Mouse (Mus musculus) c-Kit-positive CD71-positive TER-119-negative erythroid progenitor cells, embryonic 14.5 days (primary cell): ENCODE data around the gene Tarm1.

Experiments used
- DNase-seq: peaks from one replicate; pipeline ENCODE4 v3.0.0-alpha.2; 2013; ENCODE audit warnings: low read depth

Tarm1 gene

GRCm38 (mm10) chr7:3440526-3440925, 61.9 kb downstream of the Tarm1 start:
- no peak for DNase-seq

DNA sequence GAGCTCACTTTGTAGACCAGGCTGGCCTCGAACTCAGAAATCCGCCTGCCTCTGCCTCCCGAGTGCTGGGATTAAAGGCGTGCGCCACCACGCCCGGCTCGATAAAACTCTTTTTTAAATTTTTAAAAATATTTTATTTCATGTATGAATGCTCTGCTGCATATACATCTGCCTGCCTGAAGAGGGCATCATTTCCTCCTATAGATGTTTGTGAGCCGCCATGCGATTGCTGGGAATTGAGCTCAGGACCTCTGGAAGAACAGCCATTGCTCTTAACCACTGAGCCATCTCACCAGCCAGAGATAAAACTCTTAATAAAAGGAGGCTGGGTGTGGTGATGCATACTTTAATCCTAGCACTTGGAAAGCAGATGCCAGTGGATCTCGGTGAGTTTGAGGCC, 62.4 kb downstream of the Tarm1 start:
- no peak for DNase-seq

DNA sequence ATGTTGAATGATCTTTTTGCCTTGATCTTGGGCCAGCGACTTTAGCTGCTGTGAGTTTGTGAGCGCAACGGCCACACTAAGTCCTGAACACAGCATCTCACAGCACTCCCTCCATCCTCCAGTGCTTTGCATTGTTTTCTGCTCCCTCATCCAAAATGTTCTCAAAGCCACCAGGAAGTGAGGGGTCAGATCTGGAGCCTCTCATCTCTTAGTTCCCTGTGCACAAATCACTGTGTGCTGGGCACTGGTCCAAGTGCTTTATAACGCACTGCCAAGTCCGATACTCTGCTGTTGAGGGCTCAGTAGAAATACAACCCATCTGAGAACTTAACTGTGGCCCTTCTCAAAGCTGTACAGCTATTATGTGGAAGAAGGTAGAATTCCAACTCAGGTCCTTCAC, 64.5 kb downstream of the Tarm1 start:
- DNase-seq, result no peak
